Mouse (Mus musculus): Measurements from ENCODE around the gene Msx1. TPM values are rescaled to one million over a fixed set of nuclear protein-coding genes. Genes with fewer than 3 reads are reported as not detected.
"Not testable (repeated sequence)": the region's sequence is repeated elsewhere in the genome, so short reads cannot be mapped to it uniquely, and the experiment has no call there.

The Msx1 gene
- 1 to 10 TPM; 4.7 to 4.9 TPM for total RNA-seq (2021)

- peak; percentile 87 for DNase-seq
These were observed at the start of gene Msx1 for GRCm38 (mm10) chr5:37824461-37824795. Gene Msx1, minus strand, starts transcription at chr5:37824583.

- DNase-seq, result no peak
These were observed 41.1 kb upstream of the Msx1 start for GRCm38 (mm10) chr5:37865471-37865870.

GRCm38 (mm10) chr5:37864309-37864708 is 39.9 kb upstream of the Msx1 start:
- no peak for DNase-seq

- no peak for DNase-seq
These were observed 36.5 kb upstream of the Msx1 start for GRCm38 (mm10) chr5:37860846-37861245.

GRCm38 (mm10) chr5:37860151-37860721 is 35.9 kb upstream of the Msx1 start:
- DNase-seq, result no peak

- DNase-seq, result no peak
These were observed 33.6 kb upstream of the Msx1 start for GRCm38 (mm10) chr5:37857763-37858545.

- no peak for DNase-seq
These were observed 31.7 kb upstream of the Msx1 start for GRCm38 (mm10) chr5:37856057-37856456.

GRCm38 (mm10) chr5:37854233-37854632 is 29.9 kb upstream of the Msx1 start:
- no peak for DNase-seq

- no peak for DNase-seq
These were observed 27.1 kb upstream of the Msx1 start for GRCm38 (mm10) chr5:37851305-37851982.

GRCm38 (mm10) chr5:37848991-37849719 is 24.8 kb upstream of the Msx1 start:
- DNase-seq, result no peak

GRCm38 (mm10) chr5:37836267-37836646 is 11.9 kb upstream of the Msx1 start:
- no peak for DNase-seq

- DNase-seq, result no peak
These were observed 11.3 kb upstream of the Msx1 start for GRCm38 (mm10) chr5:37835590-37836266.

- no peak for DNase-seq
These were observed 8.4 kb upstream of the Msx1 start for GRCm38 (mm10) chr5:37832766-37833165.

GRCm38 (mm10) chr5:37832031-37832430 is 7.6 kb upstream of the Msx1 start:
- DNase-seq, result no peak

GRCm38 (mm10) chr5:37830436-37830835 is 6.1 kb upstream of the Msx1 start:
- DNase-seq, result not testable (repeated sequence)

GRCm38 (mm10) chr5:37829926-37830325 is 5.5 kb upstream of the Msx1 start:
- no peak for DNase-seq

- DNase-seq, result no peak
These were observed 4.9 kb upstream of the Msx1 start for GRCm38 (mm10) chr5:37829296-37829670.

GRCm38 (mm10) chr5:37828591-37829295 is 4.4 kb upstream of the Msx1 start:
- no peak for DNase-seq

- DNase-seq, result no peak
These were observed 3.6 kb upstream of the Msx1 start for GRCm38 (mm10) chr5:37828001-37828400.

GRCm38 (mm10) chr5:37827626-37827950 is 3.2 kb upstream of the Msx1 start:
- DNase-seq, result no peak

- DNase-seq, result no peak
These were observed 2.6 kb upstream of the Msx1 start for GRCm38 (mm10) chr5:37826706-37827625.

Measured in heart, postnatal 4 days (tissue).